In genomic region chr17:64229225-64229976, GRCm38 (mm10) we compare ENCODE assay signal across 27 mouse cellular contexts.
A peak's percentile ranks its signal among the peaks of the same experiment; 100 is the strongest.
DNase-seq lines count a peak whose midpoint lies in the region; ATAC-seq and TF ChIP-seq lines count a peak whose summit lies in the region.
"Had no signal": no experiment of that assay in that cellular context is flagged by ENCODE, and none has a peak within 500 bp of the region (broad histone marks: within the 10 kb centered on the region; RNA-seq: fewer than 3 reads in every experiment).

No protein-coding gene starts in this region.

- H3K9me3 ChIP-seq in neural tube, embryonic 13.5 days = no peaks in the 10 kb centered on the region
- H3K9me3 ChIP-seq in neural tube, embryonic 15.5 days (replicated peaks) = no peaks in the 10 kb centered on the region
- H3K9me3 ChIP-seq: embryonic facial prominence, embryonic 13.5 days; heart, embryonic 13.5 days; hindbrain, embryonic 12.5 days; limb, embryonic 10.5 days; midbrain, embryonic 10.5 days; stomach, embryonic 15.5 days had no signal

- H3K9ac ChIP-seq in neural tube, embryonic 13.5 days = no peak overlapping the region
- no peak overlapping the region for H3K9ac ChIP-seq in neural tube, embryonic 15.5 days (replicated peaks)
- H3K9ac ChIP-seq: embryonic facial prominence, embryonic 13.5 days; heart, embryonic 13.5 days; hindbrain, embryonic 12.5 days; stomach, embryonic 15.5 days had no signal

- WGBS in neural tube, embryonic 13.5 days = 43% methylated on average over 5 of the region's 5 CpGs
- 44% methylated on average over 5 of the region's 5 CpGs for WGBS in neural tube, embryonic 15.5 days

- intact Hi-C loops in gastrocnemius, adult 2 months (cut with DNase I) = loop anchor here (5.0 kb wide), 1 partner anchor 148 kb away; no protein-coding TSS in a partner anchor

- no peak for DNase-seq in gastrocnemius, adult 2 months
- DNase-seq in gastrocnemius, adult 8-10 months (ENCODE audit: low spot score in 2 of 2) = no peak
- peak; percentile 20 for DNase-seq in adipocyte (ENCODE audit: low spot score)
- no peak for DNase-seq in testis, postnatal 14 days (ENCODE audit: low spot score)
- no peak for DNase-seq in right cerebral cortex, adult 18-20 months
- DNase-seq: adrenal gland, postnatal 36 days; cerebellum, adult 2 months; cerebellum, postnatal 36 days; embryo, embryonic 11 days; gastrocnemius, postnatal 25 days; heart, adult 18-20 months; heart, postnatal 14 days; kidney, adult 2 months; kidney, postnatal 14 days; lung, postnatal 10 days; right cerebral cortex, postnatal 4 days; thymus, adult 18-20 months; thymus, postnatal 36 days had no signal

- no peak overlapping the region for H3K27ac ChIP-seq in gastrocnemius, adult 2 months
- peak overlapping the region; percentile 49; the same call in 1 of the 2 replicates for H3K27ac ChIP-seq in neural tube, embryonic 13.5 days (replicated peaks)
- H3K27ac ChIP-seq in neural tube, embryonic 15.5 days (replicated peaks) = no peak overlapping the region
- H3K27ac ChIP-seq: embryonic facial prominence, embryonic 13.5 days; heart, embryonic 13.5 days; hindbrain, embryonic 12.5 days; limb, embryonic 10.5 days; midbrain, embryonic 10.5 days; stomach, embryonic 15.5 days had no signal

- H3K4me3 ChIP-seq in gastrocnemius, adult 2 months = peak overlapping the region; percentile 33
- H3K4me3 ChIP-seq in neural tube, embryonic 13.5 days = no peak overlapping the region
- H3K4me3 ChIP-seq in neural tube, embryonic 15.5 days (replicated peaks) = no peak overlapping the region
- H3K4me3 ChIP-seq: embryonic facial prominence, embryonic 13.5 days; erythroblast, embryonic 14.5 days; heart, embryonic 13.5 days; hindbrain, embryonic 12.5 days; limb, embryonic 10.5 days; midbrain, embryonic 10.5 days; stomach, embryonic 15.5 days had no signal

- peak; percentile 67 for ATAC-seq in neural tube, embryonic 13.5 days (ENCODE audit: low read depth)
- no peak for ATAC-seq in neural tube, embryonic 15.5 days (ENCODE audit: low FRiP score)

- H3K4me2 ChIP-seq in neural tube, embryonic 13.5 days = no peak overlapping the region
- no peak overlapping the region for H3K4me2 ChIP-seq in neural tube, embryonic 15.5 days
- H3K4me2 ChIP-seq: embryonic facial prominence, embryonic 13.5 days; heart, embryonic 13.5 days; hindbrain, embryonic 12.5 days; stomach, embryonic 15.5 days had no signal

- H3K27me3 ChIP-seq in neural tube, embryonic 13.5 days = no peaks in the 10 kb centered on the region
- no peaks in the 10 kb centered on the region for H3K27me3 ChIP-seq in neural tube, embryonic 15.5 days (replicated peaks)
- H3K27me3 ChIP-seq: embryonic facial prominence, embryonic 13.5 days; heart, embryonic 13.5 days; hindbrain, embryonic 12.5 days; stomach, embryonic 15.5 days had no signal

- TF ChIP-seq CTCF in gastrocnemius, adult 2 months (IDR thresholded peaks at IDR 0.05) = no peak

- H3K36me3 ChIP-seq in neural tube, embryonic 13.5 days = no peaks in the 10 kb centered on the region
- no peaks in the 10 kb centered on the region for H3K36me3 ChIP-seq in neural tube, embryonic 15.5 days
- H3K36me3 ChIP-seq: embryonic facial prominence, embryonic 13.5 days; heart, embryonic 13.5 days; hindbrain, embryonic 12.5 days; limb, embryonic 10.5 days; midbrain, embryonic 10.5 days; stomach, embryonic 15.5 days had no signal

- H3K4me1 ChIP-seq in neural tube, embryonic 13.5 days (replicated peaks) = 0 out of 2 replicates have a peak, but pooled peaks cover 4% of the 10 kb centered on the region
- H3K4me1 ChIP-seq in neural tube, embryonic 15.5 days = no peaks in the 10 kb centered on the region
- H3K4me1 ChIP-seq: embryonic facial prominence, embryonic 13.5 days; heart, embryonic 13.5 days; hindbrain, embryonic 12.5 days; limb, embryonic 10.5 days; midbrain, embryonic 10.5 days; stomach, embryonic 15.5 days had no signal
